Mouse (Mus musculus): ENCODE data around the gene Calu.
"Not testable (repeated sequence)": the region's sequence is repeated elsewhere in the genome, so short reads cannot be mapped to it uniquely, and the experiment has no call there.

Gene Calu

DNA sequence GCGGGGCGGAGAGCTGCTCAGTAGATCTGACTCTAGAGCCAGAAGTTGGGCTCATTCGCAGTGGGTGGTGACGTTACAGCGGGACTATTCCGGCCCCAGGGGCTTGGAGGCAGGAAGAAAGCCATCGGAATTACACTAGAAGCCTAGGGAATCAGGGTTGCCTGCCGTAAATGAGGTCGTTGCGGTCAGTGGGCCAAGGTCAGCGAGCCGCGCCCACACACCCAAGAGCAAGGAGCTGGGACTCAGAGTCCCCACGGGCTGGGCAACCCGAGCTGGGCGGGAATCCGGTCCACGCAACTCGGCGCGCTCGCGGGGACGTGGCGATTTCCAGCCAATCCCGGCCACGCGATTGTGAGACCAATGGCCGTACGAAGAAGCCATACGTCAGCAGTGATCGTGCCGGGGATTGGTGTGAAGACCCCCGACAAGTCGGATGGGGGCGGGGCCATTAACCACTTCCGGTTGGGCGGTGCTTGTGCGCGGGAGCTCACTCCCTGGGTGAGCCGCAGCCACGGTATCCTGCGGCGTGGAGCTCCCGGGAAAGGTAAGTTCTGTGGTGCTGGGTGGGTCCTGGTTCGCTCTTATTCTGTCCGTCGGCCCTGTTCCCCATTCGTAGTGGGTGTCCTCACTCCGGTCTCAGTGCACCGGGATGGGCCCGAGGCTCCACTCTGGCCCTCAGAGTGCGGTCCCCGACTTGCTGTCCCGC lies at the start of gene Calu:
TSS of gene Calu (plus strand) at position 405 of the 706 bp plus-strand sequence.
- DNase-seq (ENCODE audit: low spot score in 2 of 2) = peak; percentile 99

DNA sequence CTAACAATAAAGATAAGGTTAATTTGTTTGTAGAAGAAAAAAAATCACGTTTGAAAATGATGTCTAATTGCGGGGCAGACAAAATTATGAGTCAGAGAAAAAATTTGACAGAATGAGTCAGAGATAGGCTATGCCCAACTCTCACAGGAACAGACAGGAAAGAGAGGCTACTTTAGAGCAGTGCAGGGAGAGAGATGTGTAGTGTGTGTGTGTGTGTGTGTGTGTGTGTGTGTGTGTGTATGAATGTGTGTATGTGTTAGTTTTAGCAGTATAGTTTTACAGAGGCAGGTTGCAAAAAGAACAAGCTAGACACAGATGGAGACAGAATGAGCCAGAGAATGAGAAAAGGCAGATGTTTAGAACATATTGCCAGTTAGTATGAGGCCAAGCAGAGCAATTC lies 48.8 kb upstream of the Calu start:
- no peak for DNase-seq (ENCODE audit: low spot score in 2 of 2)

DNA sequence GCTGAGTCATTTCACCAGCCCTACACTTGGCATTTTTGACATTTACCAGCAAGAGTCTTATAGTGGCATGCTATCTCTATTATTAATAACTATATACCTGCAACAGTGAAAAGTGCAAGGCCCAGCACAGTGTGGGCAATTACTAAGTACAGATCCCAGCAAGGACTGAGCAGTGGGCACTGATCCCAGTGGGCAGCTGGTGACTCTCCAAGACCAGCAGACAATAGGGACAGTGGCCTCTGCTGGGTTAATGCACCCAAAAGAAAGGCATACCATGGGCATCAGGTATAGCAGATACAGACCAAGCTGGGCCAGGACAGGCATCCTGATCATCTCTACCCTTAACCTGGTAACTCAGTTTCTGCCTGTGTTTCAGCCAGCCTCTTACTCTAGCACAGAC lies 44.6 kb upstream of the Calu start:
- DNase-seq (ENCODE audit: low spot score in 2 of 2) = no peak

GRCm38 (mm10) chr6:29303726-29304125 lies 44.1 kb upstream of the Calu start:
- no peak for DNase-seq (ENCODE audit: low spot score in 2 of 2)

DNA sequence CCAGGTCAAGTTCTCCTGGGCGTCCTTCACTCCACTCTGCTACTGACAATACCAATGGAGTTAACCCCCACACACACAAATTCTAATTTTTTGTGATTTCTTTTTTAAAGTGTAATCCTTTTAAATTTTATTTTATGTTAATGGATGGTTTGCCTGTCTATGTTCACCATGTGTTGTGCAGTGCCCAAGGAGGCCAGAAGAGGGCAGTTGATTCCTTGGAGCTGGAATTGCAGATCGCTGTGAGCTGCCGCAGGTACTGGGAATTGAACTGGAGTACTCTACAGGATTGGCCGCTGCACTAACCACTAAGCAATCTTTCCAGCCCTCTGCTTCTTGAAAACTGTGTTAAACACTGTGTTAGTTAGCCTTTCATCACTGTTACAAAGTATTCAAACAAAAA lies 42.4 kb upstream of the Calu start:
- DNase-seq (ENCODE audit: low spot score in 2 of 2) = no peak

- no peak for DNase-seq (ENCODE audit: low spot score in 2 of 2)
These were observed 38.8 kb upstream of the Calu start for GRCm38 (mm10) chr6:29308846-29309605.

DNA sequence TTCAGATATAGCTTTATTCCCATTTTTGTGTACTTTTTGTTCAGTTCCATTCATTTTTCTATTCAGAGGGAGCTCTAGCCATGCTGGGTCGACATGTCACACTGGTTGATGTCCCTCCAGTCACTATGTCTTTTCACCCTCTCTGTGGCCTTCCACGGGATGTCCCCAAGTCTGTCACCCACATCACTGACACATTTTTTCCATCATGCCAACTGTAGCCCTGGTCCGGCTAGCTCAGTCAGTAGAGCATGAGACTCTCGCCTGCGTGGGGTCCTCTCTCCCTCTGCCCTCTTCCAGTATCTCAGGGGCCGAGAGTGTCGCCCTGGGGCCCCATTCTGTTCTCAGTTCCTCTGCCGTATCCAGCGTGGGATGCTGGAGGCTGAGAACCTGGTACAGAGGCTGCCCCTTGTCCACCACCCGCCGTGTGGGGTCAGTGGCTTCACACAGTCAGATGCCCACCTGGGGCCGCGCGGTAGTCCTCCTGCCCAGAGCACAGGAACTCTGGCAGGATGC lies 34.1 kb upstream of the Calu start:
- no peak for DNase-seq (ENCODE audit: low spot score in 2 of 2)

DNA sequence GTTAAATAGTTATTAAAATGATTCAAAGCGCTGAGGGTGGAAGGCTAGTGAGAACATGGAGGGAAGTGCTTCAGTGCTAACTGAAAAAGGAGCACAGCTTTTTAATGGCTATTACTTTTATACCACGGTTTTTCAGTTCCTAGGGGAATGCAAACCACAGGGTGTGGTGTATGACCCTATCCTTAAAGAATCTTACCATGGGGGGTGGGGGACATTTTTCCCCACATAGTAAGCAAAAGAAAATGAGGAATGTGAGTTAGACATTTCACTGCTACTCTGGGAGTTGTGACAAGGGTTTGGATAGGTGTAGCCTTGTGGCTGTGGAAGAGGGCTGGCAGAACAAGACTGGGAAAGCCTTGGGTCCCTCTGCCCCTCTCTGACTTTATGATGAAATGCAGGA lies 30.6 kb upstream of the Calu start:
- no peak for DNase-seq (ENCODE audit: low spot score in 2 of 2)

DNA sequence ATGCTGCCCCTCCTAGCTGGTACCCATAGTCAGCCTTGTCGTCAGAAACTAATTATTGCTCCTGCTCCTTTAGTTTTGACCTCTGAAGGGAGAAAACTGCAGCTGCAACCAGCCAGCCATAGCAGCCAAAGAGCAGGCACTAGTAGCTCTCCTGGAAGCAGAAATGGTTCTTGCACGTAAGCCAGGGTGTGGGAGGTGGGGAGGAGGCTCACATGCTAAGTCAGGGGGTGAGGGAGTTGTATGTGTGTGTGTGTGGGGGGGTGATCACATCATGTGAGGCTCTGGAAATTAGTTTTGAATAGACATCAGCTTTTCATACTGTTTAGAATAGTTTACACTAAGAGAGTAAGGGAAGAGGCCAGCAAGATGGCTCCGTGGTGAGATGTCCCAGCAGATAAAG lies 29.9 kb upstream of the Calu start:
- DNase-seq (ENCODE audit: low spot score in 2 of 2) = no peak

- DNase-seq (ENCODE audit: low spot score in 2 of 2) = no peak
These were observed 29.0 kb upstream of the Calu start, which contains the start of gene Fam71f1 for GRCm38 (mm10) chr6:29318879-29319278. Fam71f1 (plus strand) TSS chr6:29319140.

DNA sequence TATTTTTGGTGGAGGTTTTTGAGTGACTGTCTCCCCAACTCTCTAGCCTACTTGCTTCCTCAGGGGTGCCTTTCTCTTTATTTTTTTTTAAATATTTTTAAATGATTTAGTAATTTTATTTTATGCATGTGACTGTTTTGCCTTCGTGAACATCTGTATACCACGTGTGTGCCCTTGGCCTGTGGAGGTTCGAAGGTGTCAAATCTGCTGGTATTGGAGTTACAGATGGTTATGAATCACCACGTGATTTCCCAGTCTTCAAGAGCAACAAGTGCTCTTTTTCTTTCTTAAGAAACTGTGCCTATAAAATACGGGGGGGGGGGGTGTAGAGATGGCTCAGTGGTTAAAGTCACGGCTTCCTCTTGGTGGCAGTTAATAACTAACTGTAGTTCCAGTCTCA lies 26.3 kb upstream of the Calu start:
- DNase-seq (ENCODE audit: low spot score in 2 of 2) = no peak

- no peak for DNase-seq (ENCODE audit: low spot score in 2 of 2)
These were observed 25.7 kb upstream of the Calu start for GRCm38 (mm10) chr6:29322147-29322546.

- DNase-seq (ENCODE audit: low spot score in 2 of 2) = no peak
These were observed 25.1 kb upstream of the Calu start for GRCm38 (mm10) chr6:29322735-29323134.

- DNase-seq (ENCODE audit: low spot score in 2 of 2) = no peak
These were observed 20.9 kb upstream of the Calu start for GRCm38 (mm10) chr6:29326961-29327360.

GRCm38 (mm10) chr6:29329514-29329913 lies 18.4 kb upstream of the Calu start:
- DNase-seq (ENCODE audit: low spot score in 2 of 2) = no peak

DNA sequence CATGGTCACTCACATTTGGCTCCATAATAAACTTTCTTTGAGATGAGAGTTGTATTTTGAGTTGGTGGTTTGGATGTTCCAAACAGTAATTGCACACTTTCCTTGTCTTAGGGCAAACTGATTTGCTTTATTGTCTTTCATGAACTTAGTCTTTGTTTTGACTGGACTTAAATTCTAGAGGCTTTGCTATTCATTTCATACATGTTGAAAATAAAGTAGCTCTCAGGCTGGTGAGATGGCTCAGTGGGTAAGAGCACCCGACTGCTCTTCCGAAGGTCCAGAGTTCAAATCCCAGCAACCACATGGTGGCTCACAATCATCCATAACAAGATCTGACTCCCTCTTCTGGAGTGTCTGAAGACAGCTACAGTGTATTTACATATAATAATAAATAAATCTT lies 1.4 kb upstream of the Calu start:
- DNase-seq (ENCODE audit: low spot score in 2 of 2) = not testable (repeated sequence)

GRCm38 (mm10) chr6:29347189-29347588 lies 680 bp upstream of the Calu start:
- DNase-seq (ENCODE audit: low spot score in 2 of 2) = no peak

DNA sequence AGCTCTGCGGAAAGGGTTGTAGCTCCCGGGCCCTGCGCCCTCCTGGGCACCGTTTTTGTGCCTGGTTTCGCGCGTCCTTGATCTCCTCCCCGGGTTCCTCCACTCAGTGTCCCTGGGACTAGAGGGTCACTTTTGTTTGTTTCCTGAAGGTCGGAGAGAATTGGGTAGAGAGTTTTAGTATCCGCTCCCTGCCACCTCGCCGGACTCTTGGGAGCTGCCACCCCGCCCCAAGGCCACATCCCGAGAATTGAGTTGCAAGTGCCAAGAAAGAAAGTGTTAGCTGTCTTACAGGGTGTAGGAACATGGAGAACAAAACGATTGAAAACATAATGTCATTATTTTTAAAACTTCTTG lies 479 bp downstream of the Calu start:
- DNase-seq (ENCODE audit: low spot score in 2 of 2) = no peak

DNA sequence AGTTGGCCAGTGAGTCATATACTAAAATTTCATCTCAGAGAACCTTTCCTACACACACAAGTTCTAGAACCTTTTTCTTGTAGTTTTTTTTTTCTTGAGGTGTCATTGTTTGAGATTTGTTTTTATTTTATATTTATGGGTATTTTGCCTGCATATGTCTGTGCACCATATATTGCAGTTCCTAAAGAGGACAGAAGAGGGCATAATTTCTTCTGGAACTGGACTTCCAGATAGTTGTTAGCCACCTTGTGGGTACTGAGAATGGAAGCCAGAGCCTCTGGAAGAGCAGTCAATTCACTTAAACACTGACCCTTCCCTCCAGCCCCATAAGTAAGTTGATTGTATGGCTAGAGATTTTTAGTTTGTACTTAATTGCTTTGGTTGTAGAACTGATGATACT lies 3.7 kb downstream of the Calu start:
- no peak for DNase-seq (ENCODE audit: low spot score in 2 of 2)

DNA sequence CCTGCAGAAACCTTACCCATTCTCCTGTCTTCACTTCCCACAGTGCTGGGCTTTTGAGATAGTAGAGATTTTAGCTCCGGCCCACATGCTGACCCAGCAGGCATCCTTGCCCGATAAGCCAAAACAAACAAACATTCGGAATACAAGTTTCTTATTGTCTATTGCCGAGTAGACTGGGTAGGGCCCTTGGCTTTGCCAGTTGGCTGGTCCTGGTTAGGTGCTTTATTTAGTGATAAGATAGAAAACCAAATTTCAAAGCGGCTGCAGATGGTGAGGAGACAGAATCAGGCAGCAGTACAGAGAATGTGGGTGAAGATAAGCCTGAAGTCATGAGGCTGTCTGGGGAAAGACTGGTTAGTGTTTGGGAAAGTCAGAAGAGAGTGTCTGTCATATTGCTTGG lies 4.9 kb downstream of the Calu start:
- no peak for DNase-seq (ENCODE audit: low spot score in 2 of 2)

GRCm38 (mm10) chr6:29359386-29359785 lies 11.5 kb downstream of the Calu start:
- no peak for DNase-seq (ENCODE audit: low spot score in 2 of 2)

- no peak for DNase-seq (ENCODE audit: low spot score in 2 of 2)
These were observed 12.3 kb downstream of the Calu start for GRCm38 (mm10) chr6:29360211-29360610.
